Mouse (Mus musculus) thymus, postnatal 0 days (tissue): ENCODE data around the gene Plekhh1. TPM values are rescaled to one million over a fixed set of nuclear protein-coding genes. Genes with fewer than 3 reads are reported as not detected.
"Not testable (repeated sequence)": the region's sequence is repeated elsewhere in the genome, so short reads cannot be mapped to it uniquely, and the experiment has no call there.

Source experiments
- DNase-seq: peaks from one replicate; pipeline ENCODE4 v3.0.0-alpha.2; 2015; ENCODE audit warnings: low spot score
- polyA plus RNA-seq: library from polyadenylated mRNA; unstranded; fragments of >200 nt; fragmentation: Nextera tagmentation; extraction: Ambion mirVana; gene quantifications from 2 replicates; pipeline ENCODE4 v1.2.1, GENCODE M21; 2015

Plekhh1 gene
- polyA plus RNA-seq, 1 experiment from 2014 or later: 0.46 TPM

DNA sequence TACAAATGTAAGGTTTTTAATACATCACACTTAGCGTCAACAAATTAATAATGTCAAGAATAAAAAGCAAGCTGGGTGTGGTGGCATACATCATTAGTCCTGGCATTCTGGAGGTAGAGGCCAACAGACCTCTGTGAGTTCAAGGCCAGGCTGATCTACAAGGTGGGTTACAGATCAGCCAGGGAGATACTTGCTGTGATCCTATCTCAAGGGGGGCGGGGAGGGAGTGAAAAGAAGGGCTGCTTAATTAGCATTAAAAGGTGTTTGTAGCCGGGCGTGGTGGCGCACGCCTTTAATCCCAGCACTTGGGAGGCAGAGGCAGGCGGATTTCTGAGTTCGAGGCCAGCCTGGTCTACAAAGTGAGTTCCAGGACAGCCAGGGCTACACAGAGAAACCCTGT is 1.4 kb upstream of the Plekhh1 start:
- not testable (repeated sequence) for DNase-seq

DNA sequence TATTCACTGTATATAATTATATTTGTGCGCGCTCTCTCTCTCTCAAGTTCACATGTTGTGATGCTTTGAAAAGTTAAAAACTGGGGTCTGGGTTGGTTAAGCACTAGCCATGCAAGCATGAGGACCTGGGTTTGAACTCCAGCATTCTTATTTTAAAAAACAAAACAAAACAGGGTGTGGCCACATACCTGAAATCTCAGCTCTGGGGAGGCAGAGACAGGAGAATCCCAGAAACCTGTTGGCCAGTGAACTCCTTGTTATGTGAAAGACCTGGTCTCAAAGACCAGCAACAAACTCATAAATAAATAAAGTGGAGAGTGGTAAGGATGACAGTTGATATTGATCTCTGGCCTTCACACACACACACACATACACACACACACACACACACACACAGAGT is 5.4 kb downstream of the Plekhh1 start:
- DNase-seq: no peak

DNA sequence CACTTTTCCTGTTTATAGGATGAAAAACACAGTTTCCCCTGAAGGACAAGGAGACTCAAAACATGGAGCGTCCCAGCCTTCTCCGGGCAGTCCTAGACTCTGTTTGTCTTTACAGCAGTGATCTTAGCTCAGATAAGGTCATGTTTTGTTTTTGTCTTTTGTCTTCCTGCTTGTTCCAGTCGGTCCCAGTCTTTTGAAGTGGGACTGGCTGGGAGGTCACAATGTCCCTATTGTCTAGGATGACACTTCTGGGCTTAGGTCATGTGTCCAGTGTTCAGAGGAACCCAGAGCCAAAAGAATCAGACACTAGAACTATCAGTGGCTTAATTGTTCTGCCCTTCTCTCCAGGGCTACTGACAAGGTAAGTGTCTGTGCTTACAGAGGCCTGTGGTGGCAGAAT is 6.4 kb downstream of the Plekhh1 start:
- no peak for DNase-seq

DNA sequence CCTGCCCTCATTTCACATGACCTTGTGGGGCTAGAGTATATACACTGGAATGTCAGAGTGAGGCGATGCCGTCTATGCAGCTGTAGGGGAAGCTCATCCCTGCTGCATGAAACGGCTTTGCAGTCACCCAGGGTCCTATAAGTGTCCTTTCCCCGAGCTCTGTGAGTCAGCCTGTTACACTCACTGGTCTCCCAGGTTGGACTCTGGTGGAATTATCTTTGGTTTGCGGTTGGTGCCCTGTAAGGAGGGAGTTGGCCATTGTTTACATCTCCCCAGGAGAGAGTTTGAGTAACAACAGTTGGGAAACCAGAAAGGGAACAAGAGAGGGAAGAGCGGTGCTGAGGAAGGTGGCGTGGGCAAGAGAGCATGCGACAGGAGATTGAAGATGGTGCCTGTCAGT is 10.7 kb downstream of the Plekhh1 start:
- no peak for DNase-seq

DNA sequence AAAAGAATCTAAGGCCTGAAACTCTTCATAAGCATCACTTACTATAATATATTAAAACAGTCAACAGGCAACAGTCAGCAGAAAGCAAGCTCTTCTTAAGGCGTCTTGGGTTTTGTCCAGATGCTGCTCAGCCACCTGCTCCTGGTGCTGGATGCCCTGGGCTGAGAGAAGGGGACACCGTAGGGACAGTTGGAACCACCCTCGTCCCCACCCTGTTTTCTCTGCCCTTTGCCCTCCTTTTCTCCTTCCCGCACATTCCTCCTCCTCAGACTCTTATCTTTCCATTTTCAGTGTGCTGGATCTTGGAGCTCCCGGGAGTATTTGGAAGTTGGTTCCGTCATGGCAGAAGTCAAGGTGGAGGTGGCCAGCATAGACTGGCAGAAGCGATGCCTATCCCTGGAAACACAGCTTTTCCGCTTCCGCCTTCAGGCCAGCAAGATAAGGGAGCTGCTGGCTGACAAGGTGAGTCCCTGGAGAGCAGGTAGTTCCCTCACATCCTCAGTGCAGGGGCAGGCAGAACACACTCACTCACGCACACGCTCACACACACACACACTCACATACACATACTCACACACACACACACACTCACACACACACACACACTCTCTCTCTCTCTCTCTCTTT is 11.4 kb downstream of the Plekhh1 start:
- no peak for DNase-seq

DNA sequence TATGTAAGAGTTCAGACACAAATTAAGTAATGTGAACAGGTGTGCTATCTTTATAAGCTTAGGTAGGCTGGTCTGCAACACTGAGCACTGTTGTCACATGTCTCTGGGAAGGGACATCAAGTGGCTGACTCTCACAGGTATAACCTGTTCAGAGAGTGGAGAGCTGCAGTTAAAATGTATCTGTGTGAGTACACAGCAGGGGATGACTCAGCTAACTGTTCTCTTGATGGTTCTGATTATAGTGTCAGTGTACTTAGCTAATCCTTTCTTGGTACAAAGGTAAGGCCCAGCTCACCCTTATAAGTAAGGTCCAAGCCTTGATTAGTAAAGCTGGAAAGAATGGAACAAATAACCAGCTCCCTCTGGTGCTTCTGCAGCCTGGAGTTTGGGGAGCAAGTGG is 12.5 kb downstream of the Plekhh1 start:
- no peak for DNase-seq

DNA sequence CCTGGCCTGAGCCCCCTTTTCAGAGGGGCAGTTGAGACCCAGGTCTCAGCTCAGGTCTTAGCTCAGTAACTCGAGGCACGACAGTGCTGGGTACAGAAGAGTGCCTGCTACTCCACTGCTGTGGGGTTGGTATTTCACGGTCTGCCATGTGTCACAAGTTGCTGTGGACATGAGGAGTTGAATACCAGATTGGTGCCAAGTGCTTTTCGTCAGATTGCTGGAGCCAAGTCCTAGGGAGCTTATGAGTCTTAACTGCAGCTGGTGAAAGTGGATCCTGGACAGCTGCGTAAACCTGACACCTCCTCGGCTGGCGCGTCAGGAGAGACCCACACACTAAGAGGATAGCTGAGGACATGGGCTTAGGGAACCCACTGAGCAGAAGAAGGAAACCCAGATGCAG is 15.7 kb downstream of the Plekhh1 start:
- no peak for DNase-seq

DNA sequence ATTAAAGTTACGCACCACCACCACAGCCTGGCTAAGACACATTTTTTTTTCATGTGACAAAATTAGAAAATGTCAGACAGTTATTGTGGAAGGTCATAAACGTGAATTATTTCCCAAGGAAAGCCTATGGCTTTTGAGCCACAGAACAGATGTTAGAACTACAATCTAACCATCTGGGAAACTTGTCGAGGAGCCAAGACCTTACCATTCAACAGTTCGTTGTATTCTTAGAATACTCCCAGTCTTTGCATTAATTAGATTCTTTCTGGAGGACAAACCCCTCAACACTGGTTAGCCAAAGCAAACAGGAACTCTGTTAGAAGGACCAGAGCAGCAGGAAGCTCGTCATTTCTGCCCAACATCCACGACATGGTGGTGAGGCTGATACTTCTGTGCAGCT is 17.2 kb downstream of the Plekhh1 start:
- no peak for DNase-seq

DNA sequence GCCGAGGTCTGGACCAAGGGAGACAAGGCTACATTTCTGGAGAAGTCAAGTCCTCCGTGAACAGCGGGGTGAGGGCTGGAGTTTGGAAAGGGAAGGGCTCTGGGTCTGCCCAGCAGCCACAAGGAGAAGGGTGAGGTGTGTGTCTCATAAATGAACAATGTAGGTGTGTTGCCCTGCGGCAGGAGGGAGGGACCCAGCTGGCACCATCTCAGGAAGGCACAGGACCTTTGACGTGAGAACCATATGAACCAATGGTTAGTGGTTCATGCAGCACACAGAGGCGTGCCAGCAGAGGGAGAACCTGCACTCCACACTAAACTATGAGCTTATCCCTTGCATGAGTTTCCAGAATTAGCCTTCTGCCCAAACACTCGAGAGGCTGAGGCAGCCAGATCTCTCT is 18.2 kb downstream of the Plekhh1 start:
- DNase-seq: no peak

DNA sequence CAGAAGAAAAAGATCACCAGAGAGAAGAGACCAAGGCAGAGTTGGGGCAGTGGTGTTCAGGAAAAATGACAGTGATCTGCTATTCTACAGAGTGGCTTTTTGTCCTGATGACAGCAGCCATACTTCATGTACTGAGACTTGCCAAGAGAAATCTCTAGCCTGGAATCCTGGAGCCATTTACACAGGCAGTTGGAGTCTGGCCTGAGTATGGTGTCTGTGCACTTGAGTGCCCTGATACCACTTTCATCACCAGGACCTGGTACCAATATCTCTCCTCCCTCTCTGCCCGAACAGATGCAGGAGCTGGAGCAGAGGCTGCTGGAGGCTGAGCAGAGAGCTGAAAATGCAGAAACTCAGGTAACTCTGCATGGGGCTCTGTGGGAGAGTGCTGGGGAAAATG is 19.9 kb downstream of the Plekhh1 start:
- DNase-seq: no peak

DNA sequence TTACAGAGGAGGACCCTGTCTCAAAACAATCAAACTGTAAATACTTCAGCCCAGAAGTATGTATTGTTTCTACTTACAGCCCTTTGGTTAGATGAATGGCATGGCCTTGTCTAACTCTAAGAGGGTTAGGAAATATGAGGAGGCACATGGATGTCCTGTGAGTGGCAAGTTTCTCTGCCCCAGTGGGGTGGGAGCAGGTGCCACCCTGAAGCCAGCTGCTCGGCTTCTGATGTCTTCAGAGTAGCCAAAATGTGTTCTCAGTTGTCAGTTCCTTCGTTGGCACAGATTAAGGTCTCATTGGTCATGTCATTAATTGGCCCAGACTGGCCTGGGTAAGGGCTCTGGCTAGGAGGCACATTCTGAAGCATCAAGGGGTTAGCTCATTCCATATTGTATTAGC is 20.8 kb downstream of the Plekhh1 start:
- DNase-seq: no peak

DNA sequence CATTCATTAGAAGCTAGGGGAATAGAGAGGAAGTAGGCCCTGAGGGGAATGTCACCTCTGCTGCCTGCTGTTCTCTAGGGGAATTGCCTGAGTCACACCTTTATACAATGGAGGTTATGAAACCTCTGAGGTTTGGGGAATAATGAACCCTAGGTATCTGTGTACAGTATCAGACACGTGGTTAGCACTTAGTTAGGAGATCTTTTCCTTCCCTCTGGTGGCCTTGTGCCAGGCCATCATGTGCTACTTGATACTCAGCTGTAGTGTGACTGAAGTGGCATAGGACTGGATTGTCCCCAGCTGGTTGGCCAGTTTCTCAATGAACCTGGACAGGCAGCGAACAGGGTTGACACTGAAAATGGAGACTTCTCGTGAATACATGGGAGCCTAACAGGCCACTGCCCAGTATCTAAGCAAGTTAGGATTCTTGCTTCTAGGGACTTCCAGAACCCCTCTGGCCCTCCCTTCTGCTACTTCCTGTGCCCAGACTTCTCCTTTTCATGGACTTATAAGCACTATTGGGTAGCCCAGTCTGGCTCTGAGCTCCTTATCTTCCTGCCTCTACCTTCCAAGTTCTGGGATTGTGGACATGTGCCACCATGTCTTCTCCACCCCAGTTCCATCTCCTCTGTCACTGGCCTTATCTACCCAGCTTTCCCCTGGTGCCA is 21.7 kb downstream of the Plekhh1 start:
- DNase-seq: no peak

DNA sequence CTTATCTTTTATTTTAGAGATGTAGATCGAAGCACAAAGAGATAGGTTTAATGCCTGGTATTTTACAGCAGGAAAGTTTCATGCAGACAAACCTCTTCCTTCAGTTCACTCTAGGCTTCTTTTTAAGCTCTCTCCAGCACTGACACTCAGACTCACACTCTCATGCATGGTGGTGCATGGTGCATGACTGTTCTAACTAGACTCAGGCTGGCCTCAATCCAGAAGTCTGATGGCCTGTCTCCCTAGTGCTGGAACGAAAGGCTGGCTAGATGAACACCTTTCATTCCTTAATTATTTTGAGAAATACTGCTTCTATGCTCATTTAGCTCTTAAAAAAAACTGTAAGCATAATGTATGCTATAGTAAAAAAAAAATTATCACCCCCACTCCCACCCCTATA is 23.1 kb downstream of the Plekhh1 start:
- no peak for DNase-seq

DNA sequence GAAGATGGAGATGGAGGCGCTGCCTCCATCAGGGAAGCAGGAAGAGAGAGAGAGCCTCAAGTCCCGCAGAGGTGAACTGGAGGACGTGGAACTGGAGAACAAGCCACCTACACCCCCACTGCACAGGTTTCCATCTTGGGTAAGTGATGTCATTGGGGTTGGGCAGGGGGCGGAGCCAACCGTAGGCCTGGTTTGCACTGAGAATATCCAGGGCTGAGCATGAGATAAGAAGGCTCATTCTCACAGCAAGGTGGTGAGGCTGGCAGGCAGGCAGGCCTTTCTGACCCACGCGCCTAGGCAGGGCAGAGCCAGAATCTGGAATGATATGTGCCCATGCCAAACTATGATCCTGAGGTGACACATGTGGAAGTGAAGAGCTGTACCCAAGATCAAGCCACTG is 26.3 kb downstream of the Plekhh1 start:
- DNase-seq: no peak

DNA sequence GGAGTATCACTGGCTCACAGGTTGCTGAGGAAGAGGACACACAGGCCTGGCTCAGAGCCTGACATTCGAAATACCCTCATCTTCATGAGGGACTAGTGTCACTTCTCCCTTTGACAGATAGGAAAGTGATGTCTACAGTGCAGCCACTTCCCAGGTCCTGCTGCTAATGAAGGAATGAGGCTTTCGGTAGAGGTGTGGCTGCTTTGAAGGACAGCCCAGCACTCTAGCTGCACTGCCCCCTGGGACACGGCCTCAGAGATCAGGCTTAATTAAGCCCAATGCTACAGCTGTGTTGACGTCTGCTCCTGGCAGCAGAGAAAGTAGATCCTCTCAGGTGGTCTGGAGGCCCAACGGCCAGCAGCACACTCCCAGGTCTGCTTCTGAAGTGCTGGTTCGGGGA is 30.6 kb downstream of the Plekhh1 start:
- no peak for DNase-seq

DNA sequence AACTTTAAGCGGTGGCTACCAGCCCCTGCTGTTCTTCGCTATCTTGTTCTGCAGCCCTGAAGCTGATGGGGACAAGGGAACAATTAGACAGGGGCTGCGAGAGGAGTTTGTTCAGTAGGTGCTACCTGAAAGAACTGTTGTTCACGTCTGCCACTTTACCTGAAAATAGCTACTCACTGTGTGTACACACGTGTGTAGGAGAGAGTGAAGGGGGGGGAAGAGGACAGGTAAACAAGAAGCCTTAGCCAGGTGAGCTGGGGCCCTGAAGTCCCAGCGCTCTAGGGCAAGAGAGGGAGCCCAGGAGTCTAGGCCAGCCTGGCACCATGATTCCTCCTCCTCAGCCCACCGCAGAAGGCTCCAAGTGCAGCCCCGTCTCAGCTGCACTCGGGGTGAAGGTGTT is 31.2 kb downstream of the Plekhh1 start:
- no peak for DNase-seq

DNA sequence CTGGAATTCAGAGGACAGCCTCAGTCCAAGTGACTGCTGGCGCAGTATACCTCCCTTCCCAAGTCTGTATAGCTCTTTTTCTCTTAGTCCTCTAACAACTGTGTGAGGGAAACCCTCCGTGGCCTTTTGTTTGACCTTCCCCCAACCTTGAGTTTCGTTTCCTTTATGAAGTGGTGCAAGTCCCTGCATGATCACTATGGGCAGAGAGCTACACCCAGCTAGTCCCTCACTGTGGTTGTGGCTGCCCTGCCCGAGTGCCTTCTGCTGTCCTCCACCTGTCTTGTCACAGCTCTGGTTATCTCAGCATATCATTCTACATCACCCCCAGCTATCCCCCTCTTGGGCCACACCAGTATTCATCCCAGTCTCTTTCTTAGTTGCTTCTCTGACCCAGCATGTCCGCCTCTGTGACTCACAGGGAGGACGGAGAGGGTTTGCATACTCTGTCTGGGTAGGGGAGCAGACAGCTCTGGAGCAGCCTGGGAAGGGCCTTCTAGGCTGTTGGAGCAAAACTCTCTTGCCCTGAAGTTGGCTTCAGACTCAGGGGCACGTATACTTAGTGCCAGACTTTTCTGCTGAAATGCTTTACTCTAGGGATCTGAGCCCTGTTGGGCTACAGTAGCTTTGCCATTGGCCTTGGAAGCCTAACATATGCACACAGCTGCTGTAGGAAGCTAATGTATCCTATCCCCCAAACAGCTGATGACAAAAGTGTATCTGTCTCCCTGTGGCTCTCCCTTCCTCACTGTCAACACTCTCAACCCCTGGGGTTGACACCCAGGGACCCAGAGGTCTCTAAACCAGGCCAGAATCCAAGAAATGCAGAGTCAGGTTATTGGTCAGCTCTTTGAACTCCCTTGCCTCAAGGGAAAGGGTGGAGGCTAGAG is 32.0 kb downstream of the Plekhh1 start:
- DNase-seq: no peak

DNA sequence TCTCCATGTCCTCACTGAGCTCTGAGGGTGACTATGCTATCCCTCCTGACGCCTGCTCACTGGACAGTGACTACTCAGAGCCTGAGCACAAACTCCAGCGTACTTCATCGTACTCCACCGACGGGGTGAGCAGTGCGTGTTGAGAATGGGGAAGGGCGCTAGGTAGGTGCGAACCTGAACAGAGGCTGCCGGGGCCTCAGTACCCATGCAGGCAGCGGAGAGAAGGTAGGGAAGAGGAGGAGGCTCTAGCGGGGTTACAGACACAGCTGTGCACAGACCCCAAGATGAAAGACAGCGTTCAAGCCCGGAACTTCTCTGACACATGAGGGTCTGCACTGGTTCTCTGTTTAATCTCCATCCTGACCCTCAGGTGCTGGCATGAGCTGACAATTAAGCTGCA is 35.5 kb downstream of the Plekhh1 start:
- DNase-seq: no peak

DNA sequence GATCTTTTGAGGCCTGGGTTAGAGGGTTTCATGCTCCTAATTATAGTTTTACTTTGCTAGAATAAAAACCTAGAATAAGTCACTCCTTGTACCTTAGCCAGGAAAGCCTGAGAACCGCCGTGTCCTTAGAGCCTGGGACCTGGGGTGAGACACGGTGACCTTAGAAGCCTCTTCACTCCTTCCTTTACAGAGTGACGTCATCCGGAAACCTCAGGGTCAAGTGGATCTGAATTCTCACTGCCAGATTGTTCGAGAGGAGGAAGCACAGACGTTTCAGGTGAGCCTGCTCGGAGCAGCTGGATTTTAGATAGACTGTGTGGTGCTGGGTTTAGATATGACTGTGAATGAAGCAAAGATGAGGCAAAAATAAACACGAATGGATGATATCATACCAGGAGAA is 37.5 kb downstream of the Plekhh1 start:
- no peak for DNase-seq

DNA sequence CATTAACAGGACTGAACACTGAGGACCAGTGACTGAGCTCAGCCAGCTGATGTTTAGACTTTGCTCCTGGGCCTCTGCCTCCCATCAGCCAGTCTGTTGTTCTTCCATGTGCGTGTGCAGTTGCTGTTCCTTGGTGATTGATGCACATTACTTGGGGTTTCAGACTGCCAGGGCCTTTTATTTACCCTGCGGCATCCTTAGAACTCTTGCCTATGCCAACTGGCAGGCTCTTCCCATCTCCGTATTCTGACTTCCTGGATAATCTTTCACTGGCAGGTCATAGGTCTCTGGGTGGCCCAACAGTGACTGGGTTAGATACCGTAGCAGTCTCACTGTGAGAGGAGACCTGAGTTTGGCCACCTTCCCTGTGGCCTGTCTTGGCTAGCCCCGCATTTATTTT is 38.6 kb downstream of the Plekhh1 start:
- no peak for DNase-seq

DNA sequence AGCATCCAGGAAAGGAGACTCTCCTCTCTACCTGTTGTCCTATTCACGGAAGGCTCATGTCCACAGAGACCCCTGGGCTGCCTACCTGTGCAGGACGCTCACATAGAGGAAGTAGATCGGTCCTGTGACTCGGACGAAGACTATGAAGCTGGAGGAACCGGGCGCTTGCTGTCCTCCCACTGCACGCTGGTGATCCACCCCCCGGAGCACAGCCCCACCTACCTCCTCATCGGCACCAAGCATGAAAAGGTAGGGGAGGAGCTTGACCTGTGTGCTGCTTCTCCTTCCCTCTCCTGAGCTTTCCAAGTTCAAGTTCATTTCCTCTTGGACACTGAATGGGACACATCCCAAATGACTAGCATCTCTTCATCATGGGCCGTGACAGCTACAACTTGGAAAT is 39.3 kb downstream of the Plekhh1 start:
- no peak for DNase-seq

DNA sequence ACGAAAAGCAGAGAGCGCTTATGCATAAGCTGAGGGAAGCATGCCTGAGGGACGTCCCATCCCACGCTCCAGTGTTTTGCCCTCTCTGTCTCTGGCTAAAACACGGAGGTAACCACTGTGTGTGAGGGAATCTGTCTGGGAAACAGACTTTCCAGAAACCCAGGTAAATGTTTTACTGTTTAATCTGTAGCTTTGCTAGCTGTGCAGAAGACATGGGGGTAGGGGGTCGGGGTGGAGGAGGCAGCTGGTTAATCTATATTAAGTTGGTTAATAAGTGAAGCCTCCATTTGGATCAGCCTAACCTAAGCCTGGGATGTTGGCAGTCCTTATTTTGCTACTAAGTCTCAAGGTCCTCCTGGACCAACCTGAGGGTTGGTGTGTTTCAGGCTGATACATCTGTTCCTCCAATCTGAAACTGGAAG is 40.2 kb downstream of the Plekhh1 start:
- DNase-seq: no peak

DNA sequence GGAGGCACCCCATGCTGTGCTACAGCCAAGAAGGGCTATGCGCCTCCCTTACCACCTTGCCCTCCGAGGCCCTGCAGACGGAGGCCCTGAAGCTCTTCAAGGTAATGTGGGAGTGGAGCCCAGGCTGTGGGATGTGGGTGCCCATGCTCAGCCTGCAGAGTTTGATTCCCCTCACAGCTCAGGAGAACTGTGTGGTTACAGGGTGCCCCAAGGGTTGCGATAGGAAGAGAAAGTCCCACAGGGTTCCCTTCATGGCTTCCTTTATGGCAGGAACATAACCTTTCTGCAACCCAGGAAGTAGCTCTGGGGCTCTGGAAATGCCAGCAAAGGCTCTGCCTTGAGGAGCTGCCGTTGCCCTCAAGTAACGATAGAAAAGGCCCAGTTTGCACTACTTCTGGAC is 41.0 kb downstream of the Plekhh1 start:
- no peak for DNase-seq
